Mouse (Mus musculus): ENCODE measurements around the gene Slit1. TPM values are rescaled to one million over a fixed set of nuclear protein-coding genes. Genes with fewer than 3 reads are reported as not detected.

Slit1 gene
- total and polyA plus RNA-seq, 3 experiments = 0.16 to 0.30 TPM; not detected in 1

DNA sequence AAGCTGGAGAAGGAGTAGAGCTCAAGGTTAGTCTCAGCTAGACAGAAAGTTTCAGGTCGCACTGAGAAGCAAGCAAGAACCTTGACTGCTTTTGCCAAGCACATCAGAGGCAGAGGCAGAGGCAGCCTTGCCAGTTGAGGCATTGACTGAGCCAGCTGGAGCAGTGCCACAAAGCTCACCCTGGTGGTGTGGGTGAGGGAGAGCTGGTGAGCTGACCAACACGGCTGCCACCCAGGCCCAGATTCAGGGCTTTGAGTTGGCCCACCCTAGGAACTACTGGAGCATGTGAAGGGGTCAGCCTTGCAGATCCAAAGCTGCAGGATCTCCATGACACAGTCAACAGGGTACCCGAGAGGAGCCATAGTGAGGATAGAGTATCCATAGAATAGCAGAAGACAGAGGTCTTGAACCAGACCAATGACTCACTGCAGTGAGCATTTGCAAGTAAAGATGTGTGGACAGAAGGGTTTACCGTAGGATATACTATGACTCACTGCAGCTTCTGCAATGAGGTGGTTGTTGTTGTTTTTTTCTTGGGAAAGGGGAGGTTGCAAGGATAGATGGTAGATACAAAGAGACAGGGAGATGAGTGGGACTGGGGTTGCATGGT is 164.0 kb downstream of the Slit1 start:
- dilution Hi-C loops (cut with MboI; ENCODE audit: extremely low pct_ligation_motif_present, extremely low pct_unique_long_range_greater_than_20kb, low sequenced_read_pairs) (no loop called here), in situ Hi-C loops (cut with MboI; ENCODE audit: low pct_ligation_motif_present, low pct_unique_long_range_greater_than_20kb, low sequenced_read_pairs) (no loop called here)
- Histone ChIP-seq H3K9me3 (replicated peaks; ENCODE audit: low read length) (no peaks in the 10 kb centered on the region), H3K4me2 (ENCODE audit: insufficient read depth, low read depth, poor library complexity, severe bottlenecking) (no peak overlapping the region), H3K4me1 (ENCODE audit: control insufficient read depth in 1 of 2, insufficient read depth in 2 of 2) (no peaks in the 10 kb centered on the region), H3K79me2 (replicated peaks; ENCODE audit: control insufficient read depth, extremely low read depth, insufficient read depth, poor library complexity, severe bottlenecking) (no peaks in the 10 kb centered on the region), H3K36me3 (replicated peaks in 1 of 2; ENCODE audit: control insufficient read depth in 1 of 2, insufficient read depth in 1 of 2, low read length in 1 of 2) (peaks cover 25 to 52% of the 10 kb centered on the region in 2 experiments), H3K9ac (ENCODE audit: insufficient read depth, low read depth) (no peak overlapping the region), H3K4me3 (replicated peaks in 1 of 3; ENCODE audit: low read depth in 2 of 3, low read length in 2 of 3, poor library complexity in 1 of 3) (no peak overlapping the region), H3K27ac (ENCODE audit: insufficient read depth, low read depth) (no peak overlapping the region), H3K27me3 (replicated peaks) (no peaks in the 10 kb centered on the region)
- DNase-seq (ENCODE audit: extremely low read depth) = no peak
- TF ChIP-seq ZKSCAN1 (IDR thresholded peaks at IDR 0.05; ENCODE audit: borderline replicate concordance, low read depth, low read length) = no peak
- TF ChIP-seq MEF2A (IDR thresholded peaks at IDR 0.05; ENCODE audit: borderline replicate concordance, low read depth, low read length) = no peak
- no peak for TF ChIP-seq MAX (IDR thresholded peaks at IDR 0.05; ENCODE audit: low read length)
- no peak for TF ChIP-seq ZMIZ1 (IDR thresholded peaks at IDR 0.05; ENCODE audit: low read depth, low read length)
- no peak for TF ChIP-seq MAZ (IDR thresholded peaks at IDR 0.05; ENCODE audit: low read depth, low read length)
- TF ChIP-seq RAD21 (IDR thresholded peaks at IDR 0.05; ENCODE audit: low read depth, low read length) = no peak
- TF ChIP-seq USF1 (IDR thresholded peaks at IDR 0.05; ENCODE audit: low read depth, low read length) = no peak
- TF ChIP-seq E2F4 (IDR thresholded peaks at IDR 0.05; ENCODE audit: insufficient replicate concordance, low read depth, low read length) = no peak
- no peak for TF ChIP-seq CHD2 (IDR thresholded peaks at IDR 0.05; ENCODE audit: low read length)

DNA sequence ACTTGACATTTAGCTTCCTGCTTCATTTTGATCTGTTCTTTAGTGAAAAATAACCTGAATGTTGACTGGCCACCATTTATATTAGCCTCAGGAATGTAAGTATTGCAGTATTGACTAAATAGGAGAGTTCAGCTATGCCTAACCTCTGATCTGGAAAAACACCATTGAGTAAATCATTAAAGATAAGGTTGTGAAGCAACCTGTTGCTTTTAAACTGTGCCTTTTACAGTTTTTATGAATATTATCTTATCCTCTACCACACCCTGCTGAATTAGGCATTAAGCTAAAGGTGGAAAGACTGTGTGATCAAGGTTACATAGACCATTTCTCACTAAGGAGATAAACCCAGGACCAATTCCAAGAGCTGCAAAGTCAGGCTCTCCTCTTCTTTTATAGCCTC is 165.9 kb downstream of the Slit1 start:
- TF ChIP-seq RCOR1 (conservative IDR thresholded peaks at IDR 0.05; ENCODE audit: low read depth, low read length) = no peak
- TF ChIP-seq ELF1 (IDR thresholded peaks at IDR 0.05; ENCODE audit: low read depth, low read length) = no peak
- no peak for TF ChIP-seq TCF12 (IDR thresholded peaks at IDR 0.05; ENCODE audit: low read depth, low read length)
- no peak for TF ChIP-seq HCFC1 (IDR thresholded peaks at IDR 0.05; ENCODE audit: low read depth, low read length)
- TF ChIP-seq KAT2A (IDR thresholded peaks at IDR 0.05; ENCODE audit: insufficient replicate concordance, low read length) = no peak
- TF ChIP-seq ZNF384 (IDR thresholded peaks at IDR 0.05; ENCODE audit: low read depth, low read length) = no peak
- TF ChIP-seq PAX5 (IDR thresholded peaks at IDR 0.05; ENCODE audit: low read length) = no peak
- no peak for TF ChIP-seq JUN (IDR thresholded peaks at IDR 0.05; ENCODE audit: insufficient read depth, low read depth, low read length)
- TF ChIP-seq UBTF (IDR thresholded peaks at IDR 0.05; ENCODE audit: low read depth, low read length) = no peak
- TF ChIP-seq ZMIZ1 (IDR thresholded peaks at IDR 0.05; ENCODE audit: low read depth, low read length) = no peak
- no peak for TF ChIP-seq RAD21 (IDR thresholded peaks at IDR 0.05; ENCODE audit: low read depth, low read length)
- TF ChIP-seq GABPA (IDR thresholded peaks at IDR 0.05; ENCODE audit: insufficient replicate concordance, low read depth, low read length) = no peak
- no peak for TF ChIP-seq MYC (IDR thresholded peaks at IDR 0.05; ENCODE audit: low read depth, low read length)
- no peak for TF ChIP-seq MAFK (IDR thresholded peaks at IDR 0.05; ENCODE audit: insufficient replicate concordance, low read length)
- TF ChIP-seq NRF1 (IDR thresholded peaks at IDR 0.05; ENCODE audit: low read depth, low read length) = no peak
- no peak for TF ChIP-seq JUND (conservative IDR thresholded peaks at IDR 0.05; ENCODE audit: low read depth, low read length)
- TF ChIP-seq USF2 (conservative IDR thresholded peaks at IDR 0.05; ENCODE audit: low read depth, low read length) = no peak
- TF ChIP-seq MAX (IDR thresholded peaks at IDR 0.05; ENCODE audit: low read length) = no peak
- TF ChIP-seq IRF4 (IDR thresholded peaks at IDR 0.05; ENCODE audit: low read depth, low read length) = no peak
- no peak for TF ChIP-seq CTCF (conservative IDR thresholded peaks at IDR 0.05 in 1 of 2, IDR thresholded peaks at IDR 0.05 in 1 of 2; ENCODE audit: low read depth in 2 of 2, low read length in 2 of 2)
- Histone ChIP-seq H3K36me3 (replicated peaks in 1 of 2; ENCODE audit: control insufficient read depth in 1 of 2, insufficient read depth in 1 of 2, low read length in 1 of 2) (peaks cover 10 to 39% of the 10 kb centered on the region in 2 experiments), H3K4me2 (ENCODE audit: insufficient read depth, low read depth, poor library complexity, severe bottlenecking) (no peak overlapping the region), H3K4me3 (replicated peaks in 1 of 3; ENCODE audit: low read depth in 2 of 3, low read length in 2 of 3, poor library complexity in 1 of 3) (no peak overlapping the region), H3K4me1 (ENCODE audit: control insufficient read depth in 1 of 2, insufficient read depth in 2 of 2) (peaks cover 3 to 11% of the 10 kb centered on the region in 2 experiments; a peak in 3 of 4 replicates), H3K27me3 (replicated peaks) (no peaks in the 10 kb centered on the region), H3K79me2 (replicated peaks; ENCODE audit: control insufficient read depth, extremely low read depth, insufficient read depth, poor library complexity, severe bottlenecking) (no peaks in the 10 kb centered on the region), H3K9me3 (replicated peaks; ENCODE audit: low read length) (no peaks in the 10 kb centered on the region), H3K27ac (ENCODE audit: insufficient read depth, low read depth) (no peak overlapping the region), H3K9ac (ENCODE audit: insufficient read depth, low read depth) (no peak overlapping the region)
- dilution Hi-C loops (cut with MboI; ENCODE audit: extremely low pct_ligation_motif_present, extremely low pct_unique_long_range_greater_than_20kb, low sequenced_read_pairs) (no loop called here), in situ Hi-C loops (cut with MboI; ENCODE audit: low pct_ligation_motif_present, low pct_unique_long_range_greater_than_20kb, low sequenced_read_pairs) (no loop called here)
- no peak for DNase-seq (ENCODE audit: extremely low read depth)

Measured in CH12.LX (cell line).